10 mouse cellular contexts compared by ENCODE assay signal in the genomic region with DNA sequence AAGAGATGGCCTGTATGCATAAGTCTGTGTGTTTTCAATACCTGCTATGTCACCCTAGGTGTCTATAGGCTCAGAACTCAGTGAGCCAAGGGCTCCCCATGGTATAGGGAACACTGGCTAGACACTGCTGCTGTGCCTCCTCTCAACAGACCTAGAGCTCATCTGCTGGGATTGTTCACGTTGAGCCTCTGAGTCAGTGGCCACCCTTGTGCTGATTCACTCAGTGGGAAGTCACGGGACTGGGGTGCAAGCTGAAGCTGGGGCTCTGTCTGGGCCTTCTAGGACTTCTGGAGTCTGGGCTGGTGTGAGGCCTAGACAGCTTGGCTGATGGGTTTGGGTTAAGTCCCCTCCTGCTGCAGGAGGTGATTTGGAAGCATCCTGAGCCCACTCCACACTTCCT. TPM values are rescaled to one million over a fixed set of nuclear protein-coding genes. Genes with fewer than 3 reads are reported as not detected.
DNase-seq lines count a peak whose midpoint lies in the region; ATAC-seq and TF ChIP-seq lines count a peak whose summit lies in the region.
"Had no signal": no experiment of that assay in that cellular context is flagged by ENCODE, and none has a peak within 500 bp of the region (broad histone marks: within the 10 kb centered on the region; RNA-seq: fewer than 3 reads in every experiment).

No protein-coding gene starts in this region.

- H3ac ChIP-seq in C2C12 (ENCODE audit: control insufficient read depth, insufficient read length, low read depth) = peak overlapping the region; percentile 57

- 78% methylated on average over 2 of the region's 2 CpGs for WGBS in heart, embryonic 14.5 days
- WGBS in heart, embryonic 10.5 days = 68% methylated on average over 2 of the region's 2 CpGs
- WGBS in limb, embryonic 15.5 days = 78% methylated on average over 2 of the region's 2 CpGs
- 81% methylated on average over 2 of the region's 2 CpGs for WGBS in liver, postnatal 0 days (ENCODE audit: insufficient replicate concordance)

- TF ChIP-seq CTCF in C2C12 (IDR thresholded peaks at IDR 0.05; ENCODE audit: control insufficient read depth, insufficient read depth, insufficient read length) = no peak
- TF ChIP-seq CTCF in embryonic fibroblast, embryonic 13.5 days (IDR thresholded peaks at IDR 0.05; ENCODE audit: borderline replicate concordance, insufficient read depth, low read length) = no peak
- no peak for TF ChIP-seq CTCF in liver, postnatal 0 days (IDR thresholded peaks at IDR 0.05; ENCODE audit: low read depth)

- no peak overlapping the region for H3K27ac ChIP-seq in heart, embryonic 14.5 days (replicated peaks in 1 of 2; ENCODE audit: control insufficient read depth in 1 of 2, insufficient read depth in 1 of 2, low read depth in 2 of 2, low read length in 2 of 2)
- no peak overlapping the region for H3K27ac ChIP-seq in heart, embryonic 10.5 days
- H3K27ac ChIP-seq in embryonic fibroblast, embryonic 13.5 days (ENCODE audit: insufficient read depth, low read length) = peak overlapping the region; percentile 39
- no peak overlapping the region for H3K27ac ChIP-seq in limb, embryonic 15.5 days
- no peak overlapping the region for H3K27ac ChIP-seq in liver, postnatal 0 days (ENCODE audit: low read depth)

- H3K36me3 ChIP-seq in heart, embryonic 14.5 days (ENCODE audit: control insufficient read depth, insufficient read depth, low read length) = peaks cover 41% of the 10 kb centered on the region
- peaks cover 38% of the 10 kb centered on the region for H3K36me3 ChIP-seq in heart, embryonic 10.5 days
- H3K36me3 ChIP-seq in C2C12 (ENCODE audit: control insufficient read depth, insufficient read depth) = peaks cover 5% of the 10 kb centered on the region
- H3K36me3 ChIP-seq in limb, embryonic 15.5 days = peaks cover 34% of the 10 kb centered on the region
- H3K36me3 ChIP-seq in liver, postnatal 0 days (replicated peaks; ENCODE audit: insufficient read depth, low read length) = no peaks in the 10 kb centered on the region

- no peak for ATAC-seq in heart, embryonic 14.5 days (ENCODE audit: insufficient number of reproducible peaks, insufficient read depth, low FRiP score, low read depth)
- ATAC-seq in limb, embryonic 15.5 days (ENCODE audit: insufficient number of reproducible peaks, low FRiP score, low TSS enrichment, low read depth) = no peak
- ATAC-seq in liver, postnatal 0 days = no peak
- ATAC-seq in CD4-positive, CD25-positive, alpha-beta regulatory T cell, adult 4 months = no peak

- peaks cover 29% of the 10 kb centered on the region for H3K79me2 ChIP-seq in C2C12 (ENCODE audit: control insufficient read depth, insufficient read depth)

- H3K27me3 ChIP-seq in heart, embryonic 14.5 days (ENCODE audit: control insufficient read depth, insufficient read depth, low read length) = no peaks in the 10 kb centered on the region
- peaks cover 29% of the 10 kb centered on the region for H3K27me3 ChIP-seq in heart, embryonic 10.5 days (ENCODE audit: insufficient read depth, poor library complexity, severe bottlenecking)
- no peaks in the 10 kb centered on the region for H3K27me3 ChIP-seq in C2C12 (ENCODE audit: control insufficient read depth, insufficient read depth, insufficient read length)
- 0 out of 2 replicates have a peak, but pooled peaks cover 7% of the 10 kb centered on the region for H3K27me3 ChIP-seq in limb, embryonic 15.5 days
- H3K27me3 ChIP-seq in liver, postnatal 0 days (ENCODE audit: insufficient read depth, low read length) = peaks cover 8% of the 10 kb centered on the region

- H3K9me3 ChIP-seq in heart, embryonic 14.5 days (ENCODE audit: control insufficient read depth, low read length) = no peaks in the 10 kb centered on the region
- no peaks in the 10 kb centered on the region for H3K9me3 ChIP-seq in heart, embryonic 10.5 days
- H3K9me3 ChIP-seq in limb, embryonic 15.5 days = no peaks in the 10 kb centered on the region
- no peaks in the 10 kb centered on the region for H3K9me3 ChIP-seq in liver, postnatal 0 days (ENCODE audit: low read length)

- TF ChIP-seq POLR2A in embryonic fibroblast, embryonic 13.5 days (IDR thresholded peaks at IDR 0.05; ENCODE audit: low read depth, low read length) = peak; percentile 47; the same call in 1 of the 2 replicates

- H3K9ac ChIP-seq in heart, embryonic 14.5 days (ENCODE audit: low read length) = peak overlapping the region; percentile 86
- no peak overlapping the region for H3K9ac ChIP-seq in limb, embryonic 15.5 days
- no peak overlapping the region for H3K9ac ChIP-seq in liver, postnatal 0 days (replicated peaks)

- H3K4me1 ChIP-seq in heart, embryonic 14.5 days (ENCODE audit: control insufficient read depth in 2 of 2, insufficient read depth in 2 of 2, low read length in 2 of 2) = peaks cover 4 to 5% of the 10 kb centered on the region in 2 experiments; a peak in 2 of 4 replicates
- H3K4me1 ChIP-seq in heart, embryonic 10.5 days = 0 out of 2 replicates have a peak, but pooled peaks cover 6% of the 10 kb centered on the region
- H3K4me1 ChIP-seq in embryonic fibroblast, embryonic 13.5 days (ENCODE audit: control insufficient read depth, insufficient read depth, low read length) = peaks cover 3% of the 10 kb centered on the region; the same call in 1 of the 2 replicates
- H3K4me1 ChIP-seq in limb, embryonic 15.5 days = peaks cover 15% of the 10 kb centered on the region
- H3K4me1 ChIP-seq in liver, postnatal 0 days (ENCODE audit: insufficient read depth) = no peaks in the 10 kb centered on the region

- no peak for DNase-seq in heart, embryonic 10.5 days (ENCODE audit: low spot score)
- DNase-seq in liver, postnatal 0 days = no peak
- no peak for DNase-seq in retina, embryonic 14.5 days (ENCODE audit: low spot score)
- DNase-seq: kidney, adult 18-20 months; thymus, postnatal 36 days had no signal

- no peak for TF ChIP-seq EP300 in liver, postnatal 0 days (IDR thresholded peaks at IDR 0.05; ENCODE audit: low read depth)

- peak overlapping the region; percentile 70 for H3K4me2 ChIP-seq in heart, embryonic 14.5 days (ENCODE audit: low read length)
- H3K4me2 ChIP-seq in limb, embryonic 15.5 days = peak overlapping the region; percentile 67
- no peak overlapping the region for H3K4me2 ChIP-seq in liver, postnatal 0 days (ENCODE audit: low read depth, low read length)

- H3K79me3 ChIP-seq in C2C12 (ENCODE audit: low read depth) = peaks cover 16% of the 10 kb centered on the region

- H3K4me3 ChIP-seq in heart, embryonic 14.5 days (ENCODE audit: control insufficient read depth in 1 of 2, insufficient read depth in 1 of 2, low read depth in 1 of 2, low read length in 2 of 2) = peak overlapping the region; percentile 62 to 63; a peak in 1 of 4 replicates
- no peak overlapping the region for H3K4me3 ChIP-seq in heart, embryonic 10.5 days
- H3K4me3 ChIP-seq in C2C12 (ENCODE audit: insufficient read depth, poor library complexity, severe bottlenecking) = no peak overlapping the region
- H3K4me3 ChIP-seq in embryonic fibroblast, embryonic 13.5 days (ENCODE audit: insufficient read depth, low read length) = peak overlapping the region; percentile 80
- peak overlapping the region; percentile 63; the same call in 1 of the 2 replicates for H3K4me3 ChIP-seq in limb, embryonic 15.5 days
- H3K4me3 ChIP-seq in liver, postnatal 0 days (ENCODE audit: low read depth, low read length) = no peak overlapping the region

RNA-seq across cellular contexts. Expression of gene Slc6a8, which starts 2.3 kb away (rescaled TPM):
- polyA plus RNA-seq in heart, embryonic 14.5 days (2014; fragmentation: Nextera tagmentation; extraction: Ambion mirVana) = 11.8 and 11.9 TPM in 2 replicates
- 5.8 and 6.2 TPM in 2 replicates for polyA plus RNA-seq in heart, embryonic 10.5 days (2016; fragmentation: Nextera tagmentation; extraction: Ambion mirVana)
- 62.8 TPM for polyA plus RNA-seq in C2C12 (2012; fragmentation: generic; extraction: Trizol)
- 105 and 113 TPM in 2 replicates for polyA plus RNA-seq in embryonic fibroblast, embryonic 13.5 days (2011; ENCODE audit: insufficient read length, low read depth, missing spikeins)
- polyA plus RNA-seq in limb, embryonic 15.5 days (2015; fragmentation: Nextera tagmentation; extraction: Ambion mirVana) = 7.2 and 8.3 TPM in 2 replicates
- polyA plus RNA-seq in liver, postnatal 0 days (2015; fragmentation: Nextera tagmentation; extraction: Ambion mirVana) = 0.72 and 0.81 TPM in 2 replicates
- polyA plus RNA-seq in CD4-positive, CD25-positive, alpha-beta regulatory T cell, adult 4 months (2017; shearing (Covaris generic)) = under 1 TPM; 0.63 TPM

RNA-seq across cellular contexts. Expression of gene Pnck, which starts 15.3 kb away (rescaled TPM):
- polyA plus RNA-seq in heart, embryonic 14.5 days (2014; fragmentation: Nextera tagmentation; extraction: Ambion mirVana) = 11.6 and 12.9 TPM in 2 replicates
- 7.3 and 8.0 TPM in 2 replicates for polyA plus RNA-seq in heart, embryonic 10.5 days (2016; fragmentation: Nextera tagmentation; extraction: Ambion mirVana)
- 0.06 TPM for polyA plus RNA-seq in C2C12 (2012; fragmentation: generic; extraction: Trizol)
- polyA plus RNA-seq in embryonic fibroblast, embryonic 13.5 days (2011; ENCODE audit: insufficient read length, low read depth, missing spikeins) = 3.2 and 4.3 TPM in 2 replicates
- polyA plus RNA-seq in limb, embryonic 15.5 days (2015; fragmentation: Nextera tagmentation; extraction: Ambion mirVana) = 15.6 and 16.2 TPM in 2 replicates
- polyA plus RNA-seq in liver, postnatal 0 days (2015; fragmentation: Nextera tagmentation; extraction: Ambion mirVana) = 0.61 and 0.66 TPM in 2 replicates
- 1 to 10 TPM; 2.6 to 2.7 TPM for polyA plus RNA-seq in CD4-positive, CD25-positive, alpha-beta regulatory T cell, adult 4 months (2017; shearing (Covaris generic))

RNA-seq across cellular contexts. Expression of gene Dusp9, which starts 36.0 kb away (rescaled TPM):
- 0.70 and 0.80 TPM in 2 replicates for polyA plus RNA-seq in heart, embryonic 14.5 days (2014; fragmentation: Nextera tagmentation; extraction: Ambion mirVana)
- 26.1 and 65.3 TPM in 2 replicates for polyA plus RNA-seq in heart, embryonic 10.5 days (2016; fragmentation: Nextera tagmentation; extraction: Ambion mirVana)
- 22.3 TPM for polyA plus RNA-seq in C2C12 (2012; fragmentation: generic; extraction: Trizol)
- polyA plus RNA-seq in embryonic fibroblast, embryonic 13.5 days (2011; ENCODE audit: insufficient read length, low read depth, missing spikeins) = 4.3 and 5.3 TPM in 2 replicates
- polyA plus RNA-seq in limb, embryonic 15.5 days (2015; fragmentation: Nextera tagmentation; extraction: Ambion mirVana) = 6.3 and 7.1 TPM in 2 replicates
- polyA plus RNA-seq in liver, postnatal 0 days (2015; fragmentation: Nextera tagmentation; extraction: Ambion mirVana) = 3.9 and 4.2 TPM in 2 replicates
- polyA plus RNA-seq in CD4-positive, CD25-positive, alpha-beta regulatory T cell, adult 4 months (2017; shearing (Covaris generic)) = under 1 TPM in 1 of 2 experiments, not detected in 1; 0.31 TPM

RNA-seq across cellular contexts. Expression of gene Bcap31, which starts 40.7 kb away (rescaled TPM):
- 164 and 174 TPM in 2 replicates for polyA plus RNA-seq in heart, embryonic 14.5 days (2014; fragmentation: Nextera tagmentation; extraction: Ambion mirVana)
- 178 and 211 TPM in 2 replicates for polyA plus RNA-seq in heart, embryonic 10.5 days (2016; fragmentation: Nextera tagmentation; extraction: Ambion mirVana)
- polyA plus RNA-seq in C2C12 (2012; fragmentation: generic; extraction: Trizol) = 185 TPM
- polyA plus RNA-seq in embryonic fibroblast, embryonic 13.5 days (2011; ENCODE audit: insufficient read length, low read depth, missing spikeins) = 207 and 261 TPM in 2 replicates
- 271 and 276 TPM in 2 replicates for polyA plus RNA-seq in limb, embryonic 15.5 days (2015; fragmentation: Nextera tagmentation; extraction: Ambion mirVana)
- 143 and 144 TPM in 2 replicates for polyA plus RNA-seq in liver, postnatal 0 days (2015; fragmentation: Nextera tagmentation; extraction: Ambion mirVana)
- 100 to 1,000 TPM; 283 to 291 TPM for polyA plus RNA-seq in CD4-positive, CD25-positive, alpha-beta regulatory T cell, adult 4 months (2017; shearing (Covaris generic))

RNA-seq across cellular contexts. Expression of gene Abcd1, which starts 41.2 kb away (rescaled TPM):
- polyA plus RNA-seq in heart, embryonic 14.5 days (2014; fragmentation: Nextera tagmentation; extraction: Ambion mirVana) = 10.9 and 12.2 TPM in 2 replicates
- 9.8 and 11.7 TPM in 2 replicates for polyA plus RNA-seq in heart, embryonic 10.5 days (2016; fragmentation: Nextera tagmentation; extraction: Ambion mirVana)
- polyA plus RNA-seq in C2C12 (2012; fragmentation: generic; extraction: Trizol) = 7.6 TPM
- polyA plus RNA-seq in embryonic fibroblast, embryonic 13.5 days (2011; ENCODE audit: insufficient read length, low read depth, missing spikeins) = 12.3 and 14.7 TPM in 2 replicates
- 15.0 and 18.1 TPM in 2 replicates for polyA plus RNA-seq in limb, embryonic 15.5 days (2015; fragmentation: Nextera tagmentation; extraction: Ambion mirVana)
- 7.0 and 7.5 TPM in 2 replicates for polyA plus RNA-seq in liver, postnatal 0 days (2015; fragmentation: Nextera tagmentation; extraction: Ambion mirVana)
- 10 to 100 TPM; 23.3 to 44.3 TPM for polyA plus RNA-seq in CD4-positive, CD25-positive, alpha-beta regulatory T cell, adult 4 months (2017; shearing (Covaris generic))

Comparison
In these comparisons a context has a peak if more than half of its experiments do, and no peak if none do; other contexts are left out.
1. H3K4me3 ChIP-seq: peak in heart, embryonic 14.5 days (2 of 2), embryonic fibroblast, embryonic 13.5 days (single experiment) and limb, embryonic 15.5 days (single experiment); none in heart, embryonic 10.5 days (single experiment), C2C12 (single experiment) and liver, postnatal 0 days (single experiment).